Mouse (Mus musculus): ENCODE results near the gene Mier1. TPM values are rescaled to one million over a fixed set of nuclear protein-coding genes. Genes with fewer than 3 reads are reported as not detected.

The Mier1 gene
- polyA plus RNA-seq, 1 experiment from 2014 or later, result 60.8 TPM

DNA sequence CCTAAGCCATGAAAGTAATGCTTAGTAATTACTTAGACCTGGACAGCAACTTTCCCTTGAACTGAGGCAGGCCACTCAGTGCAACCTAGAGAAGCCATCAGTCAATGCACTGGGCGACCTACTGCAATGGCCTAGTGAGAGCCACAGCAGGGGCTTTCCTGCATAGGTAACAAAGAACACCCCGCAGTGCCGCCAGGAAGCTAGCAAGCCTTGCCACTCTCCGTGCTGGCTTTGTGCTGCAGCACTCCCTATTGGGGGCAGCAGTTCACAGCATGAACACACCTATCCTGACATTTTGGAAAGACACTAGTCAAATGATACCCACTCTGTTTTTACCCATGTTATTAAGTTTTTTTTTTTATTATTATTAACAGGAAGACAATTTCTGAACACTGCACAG lies 84.9 kb downstream of the Mier1 start:
- no peak for ATAC-seq (ENCODE audit: insufficient number of reproducible peaks, insufficient read depth, low FRiP score, low TSS enrichment, low read depth)
- H3K27me3 ChIP-seq, result no peaks in the 10 kb centered on the region
- 53% methylated on average over 4 of the region's 4 CpGs for WGBS
- H3K9ac ChIP-seq (replicated peaks), result no peak overlapping the region
- peaks cover 73% of the 10 kb centered on the region for H3K36me3 ChIP-seq
- no peaks in the 10 kb centered on the region for H3K4me1 ChIP-seq (replicated peaks)
- no peak overlapping the region for H3K4me3 ChIP-seq (replicated peaks)
- no peak overlapping the region for H3K4me2 ChIP-seq
- no peak overlapping the region for H3K27ac ChIP-seq
- H3K9me3 ChIP-seq, result no peaks in the 10 kb centered on the region

DNA sequence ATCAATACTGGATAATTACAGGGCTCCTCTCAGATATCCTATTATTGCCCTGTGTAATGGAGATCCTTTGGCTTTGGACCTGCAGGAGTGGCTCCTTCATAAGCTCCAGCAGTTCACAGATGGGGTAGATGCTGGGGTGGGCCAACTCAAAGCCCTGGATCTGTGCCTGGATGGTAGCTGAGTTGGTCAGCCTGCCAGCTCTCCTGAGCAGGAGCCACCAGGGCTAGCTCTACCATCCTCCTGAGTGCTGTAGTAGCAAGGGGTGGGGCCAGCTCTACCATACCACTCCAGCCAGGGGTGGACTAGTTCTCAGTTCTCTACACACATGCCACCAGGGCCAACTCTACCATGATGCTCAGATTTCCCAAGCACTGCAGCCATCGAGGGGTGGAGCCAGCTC lies 85.9 kb downstream of the Mier1 start:
- ATAC-seq (ENCODE audit: insufficient number of reproducible peaks, insufficient read depth, low FRiP score, low TSS enrichment, low read depth), result no peak
- Histone ChIP-seq H3K27me3 (no peaks in the 10 kb centered on the region), H3K4me3 (replicated peaks) (no peak overlapping the region), H3K36me3 (peaks cover 71% of the 10 kb centered on the region), H3K4me2 (no peak overlapping the region), H3K4me1 (replicated peaks) (no peaks in the 10 kb centered on the region), H3K27ac (no peak overlapping the region), H3K9ac (replicated peaks) (no peak overlapping the region), H3K9me3 (no peaks in the 10 kb centered on the region)
- WGBS, result 80% methylated on average over 1 of the region's 1 CpGs

DNA sequence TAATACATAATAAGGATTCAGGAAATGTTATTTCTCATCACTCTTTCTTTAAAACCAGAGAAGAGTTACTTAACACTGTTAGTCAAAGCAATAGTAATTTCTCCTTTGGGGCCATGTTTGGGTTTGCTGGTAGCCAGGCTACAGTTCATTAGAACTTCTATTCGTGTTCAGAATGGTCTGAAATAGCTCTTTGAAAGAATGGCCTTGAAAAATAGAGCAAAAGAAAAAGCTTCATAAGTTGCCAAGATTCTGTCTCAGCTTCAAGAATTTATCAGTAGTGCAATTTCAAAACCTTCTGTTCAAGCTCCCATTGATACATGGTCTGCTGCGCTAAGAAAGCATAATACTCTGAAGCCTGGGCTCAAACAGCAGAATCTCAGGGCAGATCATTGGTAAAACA lies 89.5 kb downstream of the Mier1 start:
- no peak overlapping the region for H3K4me2 ChIP-seq
- H3K9me3 ChIP-seq, result no peaks in the 10 kb centered on the region
- 86% methylated on average over 2 of the region's 2 CpGs for WGBS
- H3K27ac ChIP-seq, result no peak overlapping the region
- no peak for ATAC-seq (ENCODE audit: insufficient number of reproducible peaks, insufficient read depth, low FRiP score, low TSS enrichment, low read depth)
- H3K9ac ChIP-seq (replicated peaks), result no peak overlapping the region
- no peaks in the 10 kb centered on the region for H3K4me1 ChIP-seq (replicated peaks)
- H3K4me3 ChIP-seq (replicated peaks), result no peak overlapping the region
- no peaks in the 10 kb centered on the region for H3K27me3 ChIP-seq
- peaks cover 80% of the 10 kb centered on the region for H3K36me3 ChIP-seq

DNA sequence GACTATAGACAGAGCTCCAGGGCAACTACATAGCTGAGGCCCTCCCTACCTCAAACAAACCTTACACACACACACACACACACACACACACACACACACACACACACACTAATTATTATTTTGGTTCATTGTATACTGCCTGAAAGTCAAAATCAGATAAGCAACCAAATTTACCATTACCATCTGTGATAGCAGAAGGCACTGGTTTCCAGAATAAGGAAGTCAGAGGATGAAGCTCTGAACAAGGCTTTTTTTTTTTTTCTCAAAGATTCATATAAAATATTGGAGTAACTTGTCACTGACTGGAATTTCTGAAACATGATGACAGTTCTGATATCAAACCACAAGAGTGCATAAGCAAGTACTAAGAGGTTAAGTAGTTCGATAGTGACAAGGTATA lies 94.4 kb downstream of the Mier1 start:
- Histone ChIP-seq H3K36me3 (peaks cover 65% of the 10 kb centered on the region), H3K4me3 (replicated peaks) (no peak overlapping the region), H3K27ac (no peak overlapping the region), H3K4me2 (no peak overlapping the region), H3K9me3 (no peaks in the 10 kb centered on the region), H3K4me1 (replicated peaks) (peaks cover 12% of the 10 kb centered on the region), H3K9ac (replicated peaks) (no peak overlapping the region), H3K27me3 (no peaks in the 10 kb centered on the region)
- no peak for ATAC-seq (ENCODE audit: insufficient number of reproducible peaks, insufficient read depth, low FRiP score, low TSS enrichment, low read depth)
- WGBS, result 88% methylated on average over 1 of the region's 1 CpGs

DNA sequence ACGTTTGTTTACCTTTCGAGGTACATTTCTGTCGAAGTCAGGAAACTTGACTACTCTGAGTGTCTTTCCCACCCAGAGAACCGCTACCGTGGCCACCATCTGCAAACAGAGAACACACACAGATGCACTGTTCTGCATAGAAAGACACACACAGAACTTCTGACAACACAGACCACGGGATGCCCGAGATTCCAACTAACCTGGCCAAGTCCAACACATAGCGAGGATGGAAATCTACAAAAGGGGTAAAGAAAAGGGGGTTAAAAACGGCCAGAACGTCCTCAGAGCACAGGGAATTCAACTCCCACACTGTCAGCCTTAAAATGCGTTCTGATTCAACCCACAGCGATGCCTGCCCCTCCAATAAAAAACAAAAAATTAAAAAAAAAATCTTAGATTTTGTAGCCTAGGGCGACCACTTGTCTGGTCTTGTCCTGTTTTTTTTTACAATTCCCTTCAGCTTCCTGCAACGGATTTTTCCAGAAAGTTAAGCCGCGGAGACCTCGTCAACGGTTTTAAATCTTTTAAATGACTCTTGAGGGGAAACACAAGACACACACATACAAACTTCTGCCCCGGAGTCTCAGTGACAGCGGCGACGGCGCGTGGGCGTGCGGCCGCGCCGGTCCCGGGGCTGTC lies 99.8 kb downstream of the Mier1 start:
- peaks cover 20% of the 10 kb centered on the region for H3K36me3 ChIP-seq
- peak overlapping the region; percentile 74 for H3K4me2 ChIP-seq
- H3K27me3 ChIP-seq, result no peaks in the 10 kb centered on the region
- no peaks in the 10 kb centered on the region for H3K9me3 ChIP-seq
- H3K4me1 ChIP-seq (replicated peaks), result peaks cover 27% of the 10 kb centered on the region
- peak overlapping the region; percentile 86 for H3K4me3 ChIP-seq (replicated peaks)
- H3K9ac ChIP-seq (replicated peaks), result peak overlapping the region; percentile 96
- peak overlapping the region; percentile 99 for H3K27ac ChIP-seq
- 5% methylated on average over 30 of the region's 30 CpGs for WGBS
- no peak for ATAC-seq (ENCODE audit: insufficient number of reproducible peaks, insufficient read depth, low FRiP score, low TSS enrichment, low read depth)

DNA sequence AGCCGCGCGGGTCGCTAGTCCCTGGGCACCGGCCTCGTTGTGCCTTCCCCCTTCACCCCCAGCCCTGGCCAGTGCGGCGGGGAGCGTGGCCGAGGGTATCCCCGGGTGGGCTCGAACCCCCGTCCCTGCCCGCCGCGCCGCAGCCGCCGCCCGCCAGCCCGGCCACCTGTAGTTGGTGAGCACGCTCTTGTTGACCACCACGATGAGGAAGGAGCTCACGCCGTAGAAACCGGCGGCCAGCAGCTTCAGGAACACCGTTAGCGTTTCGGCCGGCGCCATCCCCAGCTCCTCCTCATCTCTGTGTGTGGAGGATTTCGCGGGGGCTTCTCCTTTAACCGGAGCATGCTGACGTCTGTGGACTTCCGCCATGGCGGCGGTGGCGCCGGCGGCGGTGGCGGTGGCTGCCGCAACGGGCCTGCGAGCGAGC lies 100.3 kb downstream of the Mier1 start:
- H3K4me3 ChIP-seq (replicated peaks), result peak overlapping the region; percentile 86
- H3K9me3 ChIP-seq, result no peaks in the 10 kb centered on the region
- WGBS, result under 1% methylated on average over 48 of the region's 48 CpGs
- ATAC-seq (ENCODE audit: insufficient number of reproducible peaks, insufficient read depth, low FRiP score, low TSS enrichment, low read depth), result peak; percentile 49; the same call in 1 of the 2 replicates
- H3K4me2 ChIP-seq, result peak overlapping the region; percentile 74
- H3K27me3 ChIP-seq, result no peaks in the 10 kb centered on the region
- H3K27ac ChIP-seq, result peak overlapping the region; percentile 99
- H3K9ac ChIP-seq (replicated peaks), result peak overlapping the region; percentile 96
- peaks cover 30% of the 10 kb centered on the region for H3K4me1 ChIP-seq (replicated peaks)
- peaks cover 16% of the 10 kb centered on the region for H3K36me3 ChIP-seq

Other genes with a start within 250 kb of the Mier1 start
- gene Tctex1d1, start 135.8 kb upstream of the Mier1 start, polyA plus RNA-seq (2016; fragmentation: Nextera tagmentation; extraction: Ambion mirVana), result 0.28 and 0.80 TPM in 2 replicates
- not detected in 2 replicates for gene Insl5, start 87.5 kb upstream of the Mier1 start, polyA plus RNA-seq (2016; fragmentation: Nextera tagmentation; extraction: Ambion mirVana)
- 3.7 and 5.1 TPM in 2 replicates for gene Wdr78, start 165 bp downstream of the Mier1 start, polyA plus RNA-seq (2016; fragmentation: Nextera tagmentation; extraction: Ambion mirVana)
- gene Slc35d1, start 100.8 kb downstream of the Mier1 start, polyA plus RNA-seq (2016; fragmentation: Nextera tagmentation; extraction: Ambion mirVana), result 10.4 and 12.5 TPM in 2 replicates
- not detected in 2 replicates for gene 4921539E11Rik, start 176.5 kb downstream of the Mier1 start, polyA plus RNA-seq (2016; fragmentation: Nextera tagmentation; extraction: Ambion mirVana)
- gene Oma1, start 199.4 kb downstream of the Mier1 start, polyA plus RNA-seq (2016; fragmentation: Nextera tagmentation; extraction: Ambion mirVana), result 16.3 and 17.6 TPM in 2 replicates

Data from limb, embryonic 12.5 days (tissue).